Mouse (Mus musculus): Measurements from ENCODE around the gene Alpl. TPM values are rescaled to one million over a fixed set of nuclear protein-coding genes. Genes with fewer than 3 reads are reported as not detected.

Alpl gene
- total RNA-seq, 1 experiment from 2014 or later, result 16.5 TPM

DNA sequence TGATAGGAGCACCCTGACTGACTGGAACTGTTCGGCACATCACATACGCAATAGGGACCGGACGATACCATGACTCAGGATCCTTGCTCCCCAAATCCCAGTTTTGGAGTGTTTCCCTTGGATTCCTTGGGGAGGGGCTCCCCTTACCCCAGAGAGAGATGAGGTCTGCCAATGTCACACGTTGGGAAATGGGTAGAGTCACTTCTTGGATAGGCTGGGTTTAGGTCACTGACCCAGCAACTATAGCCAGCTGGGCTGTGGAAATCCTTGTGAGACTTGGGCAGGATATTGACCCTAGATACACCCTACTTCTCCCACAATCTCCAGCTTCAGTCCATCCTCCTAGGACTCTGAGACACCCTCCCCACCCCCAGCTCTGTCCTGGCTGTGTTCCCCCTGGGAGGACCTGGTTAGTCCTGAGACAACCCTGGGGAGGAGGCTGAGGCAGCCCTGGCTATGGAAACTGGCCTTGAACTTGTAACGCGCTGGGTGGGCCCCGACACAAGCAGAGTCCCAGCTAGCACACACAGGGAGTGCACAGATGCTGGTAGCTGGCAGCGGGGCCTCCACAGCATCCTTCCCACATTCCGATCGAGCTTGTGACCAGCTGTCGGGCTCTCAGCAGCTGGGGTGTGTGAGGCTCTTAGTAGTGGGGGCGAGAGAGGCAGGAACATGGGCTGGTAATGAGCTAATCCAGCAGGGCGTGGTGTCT, 25.1 kb downstream of the Alpl start:
- DNase-seq, result peak; percentile 50

DNA sequence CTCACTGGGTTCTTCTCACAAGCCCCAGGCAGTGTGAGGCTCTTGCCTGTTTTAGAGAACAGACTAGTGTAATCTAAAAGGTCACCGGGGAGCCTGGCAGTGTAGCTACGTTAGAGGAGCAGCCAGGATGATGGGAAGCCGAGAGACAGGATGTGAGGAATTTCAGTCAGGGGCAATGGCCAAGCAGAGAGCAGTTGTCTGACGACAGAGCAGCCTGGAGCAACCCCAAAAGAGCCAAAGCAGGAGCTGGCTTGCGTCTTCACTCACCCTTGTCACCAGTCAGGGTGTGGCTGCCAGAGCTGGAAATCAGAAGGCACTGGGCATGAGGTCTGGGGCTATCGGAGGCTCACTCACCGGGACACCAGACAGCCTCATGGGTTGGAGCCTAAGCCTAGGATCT, 26.5 kb downstream of the Alpl start:
- peak; percentile 50 for DNase-seq

GRCm38 (mm10) chr4:137768831-137769230, 27.4 kb downstream of the Alpl start:
- peak; percentile 69 for DNase-seq

- no peak for DNase-seq
Observed at GRCm38 (mm10) chr4:137768381-137768780, 27.8 kb downstream of the Alpl start.

GRCm38 (mm10) chr4:137766365-137766764, 29.8 kb downstream of the Alpl start:
- DNase-seq, result no peak

DNA sequence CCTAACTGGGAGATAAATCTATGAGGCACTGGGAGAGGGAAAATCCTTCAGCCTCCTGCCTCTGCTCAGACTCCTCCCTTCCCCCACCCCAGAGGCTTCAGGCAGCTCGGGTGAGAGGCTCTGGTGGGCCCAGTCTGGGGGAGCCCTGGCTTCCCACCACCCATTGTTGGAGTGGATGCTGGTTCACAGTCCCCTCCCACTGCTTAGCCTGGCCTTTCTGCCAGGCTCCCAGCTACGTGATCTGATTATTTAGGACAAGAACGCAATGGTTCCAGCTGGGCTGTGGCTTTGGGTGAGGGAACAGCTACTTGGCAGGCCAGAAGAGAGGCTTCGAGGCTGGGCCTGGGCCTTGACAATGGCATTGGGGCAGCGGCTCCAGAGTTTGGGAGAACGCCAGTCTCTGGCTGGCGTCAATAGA, 30.6 kb downstream of the Alpl start:
- DNase-seq, result peak; percentile 89

DNA sequence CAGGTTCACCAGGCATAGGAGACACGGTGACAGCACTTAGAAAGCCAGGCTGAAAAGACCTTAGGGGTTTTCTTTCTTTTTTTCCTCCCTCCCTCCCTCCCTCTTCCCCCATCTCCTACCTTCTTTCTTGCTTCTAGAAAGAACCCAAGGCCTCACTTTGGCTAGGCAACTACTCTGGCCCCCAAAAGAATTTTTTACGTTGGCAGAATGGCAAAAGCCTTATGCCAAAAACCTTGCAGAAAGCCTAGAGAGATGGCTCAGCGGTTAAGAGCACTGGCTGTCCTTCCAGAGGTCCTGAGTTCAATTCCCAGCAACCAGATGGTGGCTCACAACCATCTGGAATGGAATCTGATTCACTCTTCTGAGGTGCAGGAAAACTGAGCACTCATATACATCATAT, 31.6 kb downstream of the Alpl start:
- no peak for DNase-seq

- DNase-seq, result peak; percentile 71
Observed at GRCm38 (mm10) chr4:137763920-137764495, 32.2 kb downstream of the Alpl start.

GRCm38 (mm10) chr4:137762886-137763285, 33.3 kb downstream of the Alpl start:
- no peak for DNase-seq

GRCm38 (mm10) chr4:137754446-137754845, 41.7 kb downstream of the Alpl start:
- no peak for DNase-seq

DNA sequence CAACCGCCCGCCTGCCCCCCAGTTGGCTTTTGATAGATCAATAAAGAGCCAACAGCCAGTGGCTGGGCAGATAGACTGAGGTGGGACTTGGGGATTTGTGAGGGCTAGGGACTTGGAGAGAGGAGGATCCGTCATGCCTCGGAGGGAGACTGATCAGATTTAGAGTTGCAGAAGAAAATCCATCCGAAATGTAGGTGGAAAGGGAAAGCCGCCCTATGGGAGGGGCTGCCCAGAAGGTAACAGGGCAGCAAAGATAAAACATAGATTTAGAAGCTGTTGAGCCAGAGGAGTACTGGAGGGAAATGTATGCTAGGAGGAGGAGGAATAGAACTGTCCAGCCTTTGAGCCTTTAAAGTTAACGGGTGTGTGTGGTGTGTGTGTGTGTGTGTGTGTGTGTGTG, 43.0 kb downstream of the Alpl start:
- no peak for DNase-seq

DNA sequence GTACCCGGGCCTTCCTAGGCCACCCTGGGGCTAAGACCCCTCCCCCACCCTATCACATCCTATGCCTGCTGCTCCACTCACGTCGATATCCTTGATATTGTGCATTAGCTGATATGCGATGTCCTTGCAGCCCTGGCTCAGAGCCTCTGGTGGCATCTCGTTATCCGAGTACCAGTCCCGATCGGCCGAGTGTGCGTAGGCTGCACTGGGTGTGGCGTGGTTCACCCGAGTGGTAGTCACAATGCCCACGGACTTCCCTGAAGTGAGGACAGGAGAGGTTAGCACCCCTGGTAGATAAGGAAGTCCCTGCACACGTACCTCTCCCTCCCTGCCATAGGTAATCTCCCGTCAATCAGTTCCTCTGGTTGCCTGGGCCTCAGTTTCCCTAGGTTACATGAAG, 43.7 kb downstream of the Alpl start:
- DNase-seq, result peak; percentile 37

DNA sequence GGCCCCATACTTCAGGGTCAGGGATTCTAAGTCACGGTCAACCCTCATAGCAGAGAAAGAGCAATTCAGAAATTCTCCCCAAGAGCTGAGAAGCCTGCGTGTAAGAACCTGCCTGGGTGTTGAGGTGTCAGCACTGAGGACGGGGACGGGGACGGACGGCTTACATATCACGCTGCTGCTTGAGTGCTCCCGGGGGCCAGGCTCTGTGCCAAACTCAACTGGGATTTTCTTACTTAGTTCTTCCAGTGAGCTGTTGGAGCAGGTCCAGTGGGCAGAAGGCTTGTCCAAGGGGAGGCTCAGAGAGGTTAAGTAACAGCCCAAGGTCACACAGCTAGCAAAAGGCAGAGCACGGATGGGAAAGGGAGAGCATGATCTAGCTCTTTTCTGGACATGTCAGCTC, 44.5 kb downstream of the Alpl start:
- peak; percentile 68 for DNase-seq

- DNase-seq, result no peak
Observed at GRCm38 (mm10) chr4:137751310-137751709, 44.9 kb downstream of the Alpl start.

DNA sequence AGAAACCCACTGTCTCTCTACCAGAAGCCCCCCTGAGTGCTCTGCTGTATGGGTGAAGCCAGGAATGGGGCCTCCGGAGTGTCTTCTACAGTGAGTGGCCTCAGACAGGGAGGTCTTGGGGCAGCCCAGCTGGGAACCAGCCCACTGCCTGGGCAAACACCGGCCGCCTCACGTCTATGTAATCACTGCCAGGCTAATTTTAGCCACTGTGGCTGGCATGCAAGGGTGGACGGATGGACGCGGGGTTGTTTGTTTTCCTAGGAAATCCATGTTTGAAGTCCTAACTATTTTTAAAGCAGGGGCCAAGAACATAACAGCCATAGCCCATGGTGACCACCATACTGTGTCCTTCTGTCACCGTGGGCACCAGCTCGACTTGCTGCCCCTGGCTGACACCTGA, 46.1 kb downstream of the Alpl start:
- DNase-seq, result no peak

GRCm38 (mm10) chr4:137749680-137750079, 46.5 kb downstream of the Alpl start:
- DNase-seq, result no peak

DNA sequence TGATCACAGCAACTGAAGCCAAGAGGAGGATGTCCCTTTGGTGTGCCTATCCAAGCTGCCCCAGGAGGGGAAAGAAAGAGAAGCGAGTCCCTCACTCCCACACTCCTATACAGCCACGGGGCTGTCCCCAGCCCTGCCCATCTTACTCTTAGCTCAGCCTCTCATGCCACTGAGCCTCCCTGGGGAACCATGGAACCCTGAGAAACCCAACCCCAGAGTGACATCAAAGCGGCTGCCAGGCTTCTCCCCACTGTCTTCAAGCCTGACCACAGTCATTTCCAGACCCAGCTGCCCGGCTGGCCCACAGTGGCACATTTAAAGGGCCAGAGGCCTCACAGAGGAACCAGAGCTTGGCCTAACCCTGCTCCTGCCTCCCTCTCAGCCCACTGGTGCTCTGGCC, 47.5 kb downstream of the Alpl start:
- no peak for DNase-seq

GRCm38 (mm10) chr4:137747590-137747989, 48.6 kb downstream of the Alpl start:
- no peak for DNase-seq

DNA sequence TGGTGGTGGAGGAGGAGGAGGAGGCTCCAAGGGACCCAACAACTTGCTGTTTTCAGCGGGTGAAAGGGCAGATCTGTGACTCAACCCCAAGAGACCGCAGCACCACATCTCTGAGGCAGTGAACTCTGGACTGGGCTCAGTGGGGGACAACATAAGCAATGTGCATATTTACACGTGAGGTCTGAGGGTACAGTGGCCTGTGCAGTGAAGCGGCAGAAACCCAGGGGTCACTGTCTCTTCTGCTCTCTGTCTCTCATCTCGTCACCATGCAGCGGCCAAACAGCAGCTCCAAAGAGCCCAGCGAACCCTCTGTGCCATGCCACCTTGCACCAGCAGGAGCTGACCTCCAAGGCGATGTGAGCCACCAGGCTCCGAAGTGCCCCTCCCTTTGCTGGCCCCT, 49.1 kb downstream of the Alpl start:
- no peak for DNase-seq

DNA sequence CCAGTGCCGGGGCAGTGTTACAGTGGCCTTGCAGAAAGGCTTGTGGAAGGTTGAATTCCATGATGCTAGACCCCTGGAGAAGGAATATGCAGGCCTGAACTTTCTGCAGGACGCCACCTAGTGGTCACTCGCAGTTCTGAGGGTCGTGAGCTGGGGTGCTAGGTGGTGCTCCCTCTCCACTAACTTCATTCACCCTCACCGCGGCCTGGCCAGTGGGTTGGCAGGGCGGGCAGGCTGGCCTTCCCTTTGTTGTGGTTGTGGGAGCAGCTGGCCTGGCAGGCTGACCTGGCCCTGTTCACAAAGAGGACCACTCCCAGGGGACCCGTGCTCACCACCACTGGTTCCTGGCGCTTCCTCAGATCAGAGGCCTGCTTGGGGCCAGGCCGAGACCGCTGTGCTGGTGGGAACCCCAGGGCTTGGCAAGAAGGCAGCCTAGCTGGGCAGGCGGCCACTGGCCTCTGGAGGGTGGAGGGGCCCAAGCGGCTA, 51.7 kb downstream of the Alpl start:
- DNase-seq, result peak; percentile 65

DNA sequence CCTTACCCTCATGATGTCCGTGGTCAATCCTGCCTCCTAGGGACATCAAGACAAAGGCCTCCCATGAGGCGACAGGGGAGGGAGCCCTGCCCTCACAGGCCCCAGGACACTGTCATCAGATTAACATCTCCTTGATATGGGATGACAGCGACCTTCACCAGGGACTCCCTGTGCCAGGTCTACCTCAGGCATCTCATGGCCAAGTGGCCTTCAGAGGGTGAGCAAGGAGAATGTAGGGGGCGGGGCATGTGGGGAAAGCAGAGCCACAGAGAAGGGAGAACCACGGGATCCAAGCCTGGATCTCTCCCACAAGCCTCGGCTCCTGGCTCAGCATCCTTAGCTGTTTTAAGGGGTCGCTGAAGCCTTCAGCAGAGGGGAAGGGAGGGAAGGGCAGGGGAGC, 52.4 kb downstream of the Alpl start:
- DNase-seq, result peak; percentile 84

GRCm38 (mm10) chr4:137740350-137740749, 55.8 kb downstream of the Alpl start:
- DNase-seq, result no peak

GRCm38 (mm10) chr4:137739151-137739923, 56.8 kb downstream of the Alpl start:
- peak; percentile 42 for DNase-seq
